Mouse (Mus musculus) liver, adult 2 months (tissue): ENCODE measurements around the gene Sbk1. TPM values are rescaled to one million over a fixed set of nuclear protein-coding genes. Genes with fewer than 3 reads are reported as not detected.

Source experiments
- DNase-seq: peaks from one replicate; pipeline ENCODE4 v3.0.0-alpha.2; 2011; ENCODE audit warnings: low read depth, low spot score; ENCODE audit errors: extremely low read depth
- H3K27ac ChIP-seq: fragments of 200-500 bp; replicated peaks from 2 replicates; pipeline ENCODE4 v1.5.1; 2012; ENCODE audit warnings: low read depth, mild to moderate bottlenecking, control low read depth, inconsistent platforms, low read length; ENCODE audit not compliant: insufficient read depth
- H3K27me3 ChIP-seq: fragments of 200-500 bp; 2 replicates; pipeline ENCODE4 v1.6.1; 2012; ENCODE audit warnings: mild to moderate bottlenecking, moderate library complexity, low read length, inconsistent platforms; ENCODE audit not compliant: control insufficient read depth, insufficient read depth
- H3K36me3 ChIP-seq: fragments of 200-500 bp; 2 replicates; pipeline ENCODE4 v1.6.1; 2012; ENCODE audit warnings: low read length, inconsistent platforms; ENCODE audit not compliant: control insufficient read depth, insufficient read depth
- H3K4me1 ChIP-seq: fragments of 200-500 bp; 2 replicates; pipeline ENCODE4 v1.6.1; 2011; ENCODE audit warnings: low read length; ENCODE audit not compliant: control insufficient read depth, insufficient read depth
- H3K4me3 ChIP-seq: fragments of 200-500 bp; 2 replicates; pipeline ENCODE4 v1.5.1; 2011; ENCODE audit warnings: low read depth, mild to moderate bottlenecking, control low read depth, low read length, moderate library complexity; ENCODE audit not compliant: insufficient read depth
- H3K79me2 ChIP-seq: fragments of 200-500 bp; 2 replicates; pipeline ENCODE4 v1.6.1; 2012; ENCODE audit warnings: inconsistent platforms, mild to moderate bottlenecking, low read length, moderate library complexity; ENCODE audit not compliant: control insufficient read depth, insufficient read depth
- H3K9ac ChIP-seq: fragments of 200-500 bp; 2 replicates; pipeline ENCODE4 v1.6.1; 2012; ENCODE audit warnings: low read depth, mild to moderate bottlenecking, control low read depth, inconsistent platforms, low read length
- CTCF ChIP-seq: fragments of 200-500 bp; IDR thresholded peaks from 2 replicates; pipeline ENCODE4 v1.5.1; 2011; ENCODE audit warnings: low read depth, low read length, control low read depth
- POLR2A ChIP-seq: fragments of 200-500 bp; IDR thresholded peaks from 2 replicates; pipeline ENCODE4 v1.6.1; 2011; ENCODE audit warnings: low read length, control low read depth; ENCODE audit not compliant: insufficient read depth; ENCODE audit errors: extremely low read depth
- WGBS: fragments of 180-500 bp; shearing (Covaris S2); methylation state at CpG from one replicate; pipeline ENCODE4 v1.1.7; 2018; 5-methylcytosine and 5-hydroxymethylcytosine counted together
- polyA plus RNA-seq: library from polyadenylated mRNA; depleted of rRNA; stranded (reverse); fragments of >200 nt; gene quantifications from 2 replicates; pipeline ENCODE4 v1.2.3, GENCODE M21; 2012; rRNA removed
- total RNA-seq: library from RNA; depleted of rRNA; stranded (reverse); fragments of >200 nt; gene quantifications from 2 replicates; pipeline ENCODE4 v1.2.3, GENCODE M21; 2014; rRNA removed

Sbk1 gene
- total and polyA plus RNA-seq, 2 experiments, result 13.5 to 17.1 TPM

- DNase-seq, result peak; percentile 88
- H3K4me1 ChIP-seq, result peaks cover 6% of the 10 kb centered on the region
- 36% methylated on average over 6 of the region's 6 CpGs for WGBS
Measured at GRCm38 (mm10) chr7:126340206-126340618, 67.8 kb downstream of the Sbk1 start.

GRCm38 (mm10) chr7:126340896-126341295, 68.5 kb downstream of the Sbk1 start:
- Histone ChIP-seq H3K4me1 (peaks cover 6% of the 10 kb centered on the region), H3K9ac (no peak overlapping the region), H3K79me2 (no peaks in the 10 kb centered on the region), H3K4me3 (no peak overlapping the region), H3K36me3 (no peaks in the 10 kb centered on the region), H3K27ac (no peak overlapping the region), H3K27me3 (no peaks in the 10 kb centered on the region)
- 50% methylated on average over 6 of the region's 6 CpGs for WGBS
- no peak for DNase-seq
- TF ChIP-seq CTCF (no peak), POLR2A (no peak)

More at GRCm38 (mm10) chr7:126340206-126340618, 67.8 kb downstream of the Sbk1 start:
- Histone ChIP-seq H3K4me3 (no peak overlapping the region), H3K36me3 (no peaks in the 10 kb centered on the region), H3K79me2 (no peaks in the 10 kb centered on the region), H3K9ac (no peak overlapping the region), H3K27me3 (no peaks in the 10 kb centered on the region), H3K27ac (no peak overlapping the region)
- TF ChIP-seq CTCF (no peak), POLR2A (no peak)

Other genes starting within 250 kb of the Sbk1 start
- gene Gsg1l, start 190.2 kb upstream of the Sbk1 start, total RNA-seq, result 0.20 TPM in 1 of 2 replicates, not detected in the other
- gene Gsg1l, start 190.2 kb upstream of the Sbk1 start, polyA plus RNA-seq, result 0.24 and 0.31 TPM in 2 replicates
- gene Xpo6, start 72.1 kb upstream of the Sbk1 start, total RNA-seq, result 15.0 and 25.9 TPM in 2 replicates
- gene Xpo6, start 72.1 kb upstream of the Sbk1 start, polyA plus RNA-seq, result 65.5 and 79.2 TPM in 2 replicates
- gene Lat, start 97.0 kb downstream of the Sbk1 start, total RNA-seq, result 0.46 and 1.3 TPM in 2 replicates
- gene Lat, start 97.0 kb downstream of the Sbk1 start, polyA plus RNA-seq, result 1.4 TPM in 2 replicates
- gene Spns1, start 104.8 kb downstream of the Sbk1 start, total RNA-seq, result 14.5 and 28.4 TPM in 2 replicates
- 62.8 and 74.8 TPM in 2 replicates for gene Spns1, start 104.8 kb downstream of the Sbk1 start, polyA plus RNA-seq
- 1.3 and 1.7 TPM in 2 replicates for gene Nfatc2ip, start 124.1 kb downstream of the Sbk1 start, total RNA-seq
- gene Nfatc2ip, start 124.1 kb downstream of the Sbk1 start, polyA plus RNA-seq, result 2.1 and 2.8 TPM in 2 replicates
- 0.18 and 0.87 TPM in 2 replicates for gene Cd19, start 142.3 kb downstream of the Sbk1 start, total RNA-seq
- 0.47 and 1.7 TPM in 2 replicates for gene Cd19, start 142.3 kb downstream of the Sbk1 start, polyA plus RNA-seq
- 6.5 and 8.6 TPM in 2 replicates for gene Rabep2, start 156.1 kb downstream of the Sbk1 start, total RNA-seq
- gene Rabep2, start 156.1 kb downstream of the Sbk1 start, polyA plus RNA-seq, result 9.8 and 15.1 TPM in 2 replicates
- 5.0 TPM in 1 of 2 replicates, not detected in the other for gene Atp2a1, start 190.5 kb downstream of the Sbk1 start, total RNA-seq
- 0.21 and 0.34 TPM in 2 replicates for gene Atp2a1, start 190.5 kb downstream of the Sbk1 start, polyA plus RNA-seq
- gene Sh2b1, start 202.8 kb downstream of the Sbk1 start, total RNA-seq, result 4.6 and 7.7 TPM in 2 replicates
- 36.2 and 43.1 TPM in 2 replicates for gene Sh2b1, start 202.8 kb downstream of the Sbk1 start, polyA plus RNA-seq
- 90.8 and 94.4 TPM in 2 replicates for gene Tufm, start 214.7 kb downstream of the Sbk1 start, total RNA-seq
- 163 TPM in 2 replicates for gene Tufm, start 214.7 kb downstream of the Sbk1 start, polyA plus RNA-seq
- gene Atxn2l, start 230.8 kb downstream of the Sbk1 start, total RNA-seq, result 4.6 and 6.4 TPM in 2 replicates
- 42.9 and 81.3 TPM in 2 replicates for gene Atxn2l, start 230.8 kb downstream of the Sbk1 start, polyA plus RNA-seq